Mouse (Mus musculus) embryonic fibroblast, embryonic 13.5 days (primary cell): Measurements from ENCODE around the gene Gm20388.

Experiments
- CTCF ChIP-seq: IDR thresholded peaks from 2 replicates; pipeline ENCODE4 v1.5.1; 2011; ENCODE audit warnings: mild to moderate bottlenecking, control low read depth, low read length, moderate library complexity, borderline replicate concordance; ENCODE audit not compliant: insufficient read depth
- POLR2A ChIP-seq: IDR thresholded peaks from 2 replicates; pipeline ENCODE4 v1.6.1; 2011; ENCODE audit warnings: low read depth, mild to moderate bottlenecking, control low read depth, low read length, moderate library complexity

DNA sequence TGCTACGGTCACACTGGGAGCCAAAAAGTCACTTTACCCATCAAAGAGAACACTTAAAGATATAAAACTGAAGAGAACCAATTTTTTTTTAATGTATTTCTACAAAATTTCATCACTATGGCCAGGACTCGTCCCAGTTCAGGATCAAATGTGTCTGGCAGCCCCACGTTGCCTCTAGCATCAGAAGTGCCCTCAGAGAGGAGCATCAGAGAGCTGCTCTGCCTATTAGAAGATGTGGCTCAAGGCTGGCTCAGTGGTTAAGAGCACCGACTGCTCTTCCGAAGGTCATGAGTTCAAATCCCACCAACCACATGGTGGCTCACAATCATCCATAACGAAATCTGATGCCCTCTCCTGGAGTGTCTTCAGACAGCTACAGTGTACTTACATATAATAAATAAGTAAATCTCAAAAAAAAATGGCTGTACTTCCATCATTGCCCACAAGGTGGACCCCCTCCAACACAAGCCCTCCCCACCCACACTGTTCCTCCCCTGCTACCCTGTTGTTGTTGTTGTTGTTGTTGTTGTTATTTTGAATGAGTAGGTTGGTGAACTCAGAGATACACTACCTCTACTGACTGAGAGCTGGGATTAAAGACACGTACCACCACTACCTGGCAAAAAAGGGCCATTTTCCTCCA, 3409.0 kb downstream of the Gm20388 start:
- peak; percentile 47; the same call in 1 of the 2 replicates for TF ChIP-seq CTCF
- TF ChIP-seq POLR2A: no peak
